Mouse (Mus musculus) left cerebral cortex, postnatal 4 days (tissue): Measurements from ENCODE around the gene Tnnc2. TPM values are rescaled to one million over a fixed set of nuclear protein-coding genes. Genes with fewer than 3 reads are reported as not detected.

ENCODE experiments used
- DNase-seq: peaks from one replicate; pipeline ENCODE4 v3.0.0-alpha.2; 2022
- intact Hi-C: fragments of 180-260 bp; cut with DNase I; formaldehyde crosslinking; loops from one replicate; pipeline ENCODE4 v1.15.1; 2025
- total RNA-seq, 2 experiments: library from RNA; stranded (reverse); gene quantifications; 2 replicates each; pipeline ENCODE4 v1.2.3; 2021

Tnnc2 gene
- total RNA-seq, 2 experiments from 2014 or later: not detected

- DNase-seq: no peak
- intact Hi-C loops: no loop called here
Measured at GRCm38 (mm10) chr2:164748191-164748590, 31.6 kb downstream of the Tnnc2 start.

DNA sequence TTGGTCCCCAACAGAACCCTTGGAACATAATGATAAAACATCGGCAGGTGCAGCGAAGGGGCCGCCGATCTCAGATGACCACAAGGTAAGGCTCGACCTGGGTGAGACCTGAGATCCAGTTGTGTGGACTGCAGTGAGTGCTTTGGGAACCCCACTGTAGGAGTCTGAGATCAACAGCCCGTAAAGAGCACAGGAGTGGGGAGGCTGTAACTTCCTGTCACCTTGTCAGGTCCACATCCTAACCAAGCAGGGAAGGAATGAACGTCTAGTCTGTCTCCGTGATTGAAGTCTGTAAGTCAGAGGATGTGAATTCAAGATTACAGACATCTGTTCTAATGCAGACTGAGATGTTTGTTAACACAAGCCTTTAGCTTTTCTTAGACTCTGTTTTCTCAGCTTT lies 33.1 kb downstream of the Tnnc2 start:
- intact Hi-C loops: no loop called here
- no peak for DNase-seq

DNA sequence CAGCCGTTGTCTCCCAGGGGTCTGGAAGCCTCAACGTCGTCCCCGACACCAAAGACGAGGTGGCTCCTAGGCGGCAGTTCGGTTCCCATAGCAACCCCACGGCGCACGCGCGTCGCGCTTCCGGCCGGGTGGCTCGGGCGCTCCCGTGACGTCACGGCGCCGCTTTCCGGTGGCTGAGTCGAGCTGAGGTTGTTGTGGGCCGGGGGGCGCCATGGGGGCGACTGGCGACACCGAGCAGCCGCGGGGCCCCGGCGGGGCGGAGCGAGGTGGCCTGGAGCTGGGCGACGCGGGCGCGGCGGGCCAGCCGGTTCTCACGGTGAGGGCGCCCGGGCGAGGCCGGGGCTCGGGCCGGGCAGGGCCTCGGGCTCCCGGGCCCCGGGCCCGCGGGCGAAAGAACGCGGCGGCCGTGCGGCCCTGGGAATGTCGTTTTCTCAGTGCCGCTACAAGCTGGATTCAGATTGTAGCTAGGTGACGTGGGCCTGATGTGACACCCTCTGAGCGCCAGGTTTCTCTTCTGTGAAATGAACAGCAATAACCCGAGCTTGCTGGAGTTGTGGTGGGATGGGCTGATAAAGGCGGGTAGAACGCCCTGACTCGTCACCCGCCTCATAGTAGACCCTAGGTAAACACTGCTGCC lies 33.8 kb downstream of the Tnnc2 start, which contains the start of the genes Wfdc3 and Dnttip1:
Gene Wfdc3 (minus strand): TSS at position 89 of the 637 bp plus-strand sequence.
Gene Dnttip1 (plus strand): TSS at position 141 of the 637 bp plus-strand sequence.
- intact Hi-C loops: no loop called here
- DNase-seq: peak; percentile 94

DNA sequence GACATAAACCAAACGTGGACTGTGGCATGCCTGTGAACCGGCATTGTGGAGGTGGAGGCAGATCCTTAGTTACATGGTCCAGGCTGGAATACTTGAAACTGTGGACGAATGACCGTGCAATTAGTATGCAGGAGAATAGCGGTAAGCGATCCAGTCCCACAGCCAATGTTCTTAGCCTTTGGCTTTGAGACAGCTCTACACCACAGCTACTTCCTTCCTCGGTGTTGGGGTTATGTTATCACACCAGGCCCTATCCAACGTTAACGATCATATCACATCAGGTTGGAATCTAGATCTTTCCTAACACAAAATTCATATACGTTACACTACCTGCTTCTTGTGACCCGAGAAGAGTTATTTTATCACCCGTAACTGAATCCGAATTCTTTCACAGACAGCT lies 34.8 kb downstream of the Tnnc2 start:
- intact Hi-C loops: no loop called here

GRCm38 (mm10) chr2:164739876-164740275 lies 39.9 kb downstream of the Tnnc2 start:
- DNase-seq: no peak
- intact Hi-C loops: no loop called here

More for the DNA sequence above, 34.8 kb downstream of the Tnnc2 start:
- no peak for DNase-seq

DNA sequence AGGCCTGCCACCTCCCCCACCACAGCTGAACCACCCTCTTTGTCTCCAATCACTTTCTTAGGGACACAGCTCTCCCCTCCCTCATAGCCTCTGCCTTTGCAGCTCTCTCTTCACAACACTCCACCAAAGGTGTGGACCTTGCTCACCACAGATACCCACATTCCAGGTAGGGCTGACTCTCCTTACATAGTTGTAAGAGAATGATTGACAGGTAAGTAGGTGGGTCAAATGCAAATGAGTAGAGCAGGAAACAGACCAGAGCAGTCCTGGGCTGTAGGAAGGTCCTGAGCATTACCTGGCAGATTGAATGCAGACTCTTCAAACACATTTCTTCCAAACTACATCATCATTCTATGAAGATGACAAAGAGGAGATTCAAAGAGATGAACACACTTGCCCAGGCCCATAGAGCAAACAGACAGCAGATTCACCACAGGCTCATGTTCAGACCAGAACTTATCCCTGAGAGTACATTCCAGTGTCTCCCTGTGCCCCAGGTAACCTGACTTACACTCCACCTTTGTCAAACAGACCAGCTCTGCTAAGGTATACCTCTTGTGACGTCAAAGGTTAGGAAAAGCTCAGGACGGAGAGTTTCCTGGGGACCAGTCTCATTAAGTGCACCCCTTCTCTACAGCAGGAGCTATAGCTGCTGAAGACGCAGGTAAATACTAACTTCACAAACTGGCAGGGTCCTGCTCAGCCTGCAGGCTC lies 42.2 kb downstream of the Tnnc2 start:
- DNase-seq: no peak
- intact Hi-C loops: no loop called here

DNA sequence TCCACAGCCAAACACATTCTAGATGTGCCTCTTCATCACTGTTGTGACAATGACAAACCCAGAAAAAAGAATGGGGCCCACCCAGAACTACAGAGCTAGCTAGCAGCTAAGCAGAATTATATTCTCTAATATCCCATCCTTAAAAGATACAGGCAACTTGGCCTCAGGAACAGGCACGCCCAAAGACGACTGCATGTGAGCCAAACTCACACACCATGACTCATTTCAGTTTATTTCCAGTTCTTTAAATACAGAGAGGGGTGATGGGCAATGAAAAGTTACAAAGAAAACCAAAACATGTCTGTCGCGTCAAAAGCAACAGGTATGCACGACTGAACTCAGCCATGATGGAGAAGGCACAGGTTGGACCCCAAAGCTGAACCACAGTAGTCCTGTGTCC lies 44.3 kb downstream of the Tnnc2 start:
- DNase-seq: no peak
- intact Hi-C loops: no loop called here

DNA sequence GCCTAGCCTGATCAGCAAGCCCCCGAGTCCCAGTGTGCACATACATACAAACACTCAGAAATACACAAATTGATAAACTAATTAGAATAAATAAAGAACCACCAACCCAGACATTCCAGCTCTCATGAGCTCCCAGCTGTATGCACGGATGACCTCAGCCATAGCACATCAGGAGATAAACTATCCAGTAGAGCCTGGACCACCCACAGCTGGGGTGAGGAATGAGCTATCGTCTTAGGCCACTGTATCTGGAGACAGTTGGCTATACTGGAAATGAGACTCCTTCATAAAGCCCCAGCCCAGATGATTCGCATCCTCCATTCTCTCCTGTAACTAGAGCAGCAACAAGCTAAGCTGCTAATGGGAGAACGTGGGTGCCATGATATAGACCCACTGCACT lies 44.9 kb downstream of the Tnnc2 start:
- intact Hi-C loops: no loop called here
- no peak for DNase-seq

- intact Hi-C loops: no loop called here
Measured at GRCm38 (mm10) chr2:164733259-164733658, 46.5 kb downstream of the Tnnc2 start.

DNA sequence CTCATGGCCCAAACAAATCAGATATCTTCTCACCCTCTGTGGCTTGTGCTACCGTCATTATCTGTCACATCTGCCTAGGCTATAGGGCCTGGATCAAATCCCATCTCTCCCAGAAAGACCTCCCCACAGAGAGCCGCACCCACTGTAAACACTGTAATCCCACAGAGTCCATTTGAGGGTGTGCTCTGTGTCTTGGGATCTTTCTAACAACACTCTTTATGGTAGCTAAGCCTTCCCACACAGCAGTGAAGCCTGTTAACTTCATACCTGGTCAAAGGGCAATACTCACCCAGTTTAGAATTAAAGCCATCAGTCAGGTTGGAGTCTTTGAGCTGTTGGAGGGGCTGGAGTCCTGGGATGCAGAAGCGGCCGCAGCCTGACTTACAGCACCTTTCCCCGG lies 48.0 kb downstream of the Tnnc2 start:
- intact Hi-C loops: no loop called here
- DNase-seq: no peak

More at GRCm38 (mm10) chr2:164733259-164733658, 46.5 kb downstream of the Tnnc2 start:
- DNase-seq: no peak

Other genes with a start within 250 kb of the Tnnc2 start
- 1 to 10 TPM in 1 of 2 experiments, not detected in 1; 2.1 TPM for gene Wfdc2, start 217.6 kb downstream of the Tnnc2 start, total RNA-seq
- gene Spint3, start 206.5 kb downstream of the Tnnc2 start, total RNA-seq: not detected
- gene Wfdc6a, start 194.5 kb downstream of the Tnnc2 start, total RNA-seq: not detected
- gene Eppin, start 186.4 kb downstream of the Tnnc2 start, total RNA-seq: not detected
- gene Wfdc6b, start 166.4 kb downstream of the Tnnc2 start, total RNA-seq: under 1 TPM in 1 of 2 experiments, not detected in 1; 0.40 TPM
- not detected for gene Wfdc8, start 166.3 kb downstream of the Tnnc2 start, total RNA-seq
- gene Wfdc16, start 141.2 kb downstream of the Tnnc2 start, total RNA-seq: not detected
- gene Wfdc10, start 123.9 kb downstream of the Tnnc2 start, total RNA-seq: not detected
- gene Wfdc9, start 123.4 kb downstream of the Tnnc2 start, total RNA-seq: not detected
- not detected for gene Wfdc11, start 105.9 kb downstream of the Tnnc2 start, total RNA-seq
- gene Wfdc13, start 94.9 kb downstream of the Tnnc2 start, total RNA-seq: not detected
- not detected for gene Spint4, start 81.5 kb downstream of the Tnnc2 start, total RNA-seq
- not detected for gene Spint5, start 64.7 kb downstream of the Tnnc2 start, total RNA-seq
- 1 to 10 TPM in 1 of 2 experiments, under 1 TPM in 1; 0.60 to 1.1 TPM for gene Wfdc3, start 34.0 kb downstream of the Tnnc2 start, total RNA-seq
- gene Dnttip1, start 34.0 kb downstream of the Tnnc2 start, total RNA-seq: 10 to 100 TPM; 35.8 to 38.1 TPM
- gene Ube2c, start 10.1 kb downstream of the Tnnc2 start, total RNA-seq: 10 to 100 TPM; 10.8 to 14.3 TPM
- gene Snx21, start 5.9 kb upstream of the Tnnc2 start, total RNA-seq: 10 to 100 TPM; 52.8 to 56.9 TPM
- 10 to 100 TPM; 20.6 to 20.8 TPM for gene Acot8, start 24.9 kb upstream of the Tnnc2 start, total RNA-seq
- 1 to 10 TPM; 6.9 to 8.0 TPM for gene Zswim3, start 25.1 kb upstream of the Tnnc2 start, total RNA-seq
- 10 to 100 TPM; 17.5 to 17.8 TPM for gene Zswim1, start 42.7 kb upstream of the Tnnc2 start, total RNA-seq
- gene Spata25, start 48.6 kb upstream of the Tnnc2 start, total RNA-seq: 1 to 10 TPM; 1.1 to 1.2 TPM
- 10 to 100 TPM; 56.8 to 62.2 TPM for gene Ctsa, start 52.9 kb upstream of the Tnnc2 start, total RNA-seq
- gene Neurl2, start 53.5 kb upstream of the Tnnc2 start, total RNA-seq: 1 to 10 TPM; 5.1 to 5.6 TPM
- gene Pltp, start 77.7 kb upstream of the Tnnc2 start, total RNA-seq: 10 to 100 TPM; 63.5 to 71.3 TPM
- 10 to 100 TPM; 53.9 to 61.4 TPM for gene Pcif1, start 99.3 kb upstream of the Tnnc2 start, total RNA-seq
- 10 to 100 TPM; 30.0 to 31.2 TPM for gene Zfp335, start 131.8 kb upstream of the Tnnc2 start, total RNA-seq
- 1 to 10 TPM; 2.1 to 2.3 TPM for gene Mmp9, start 160.8 kb upstream of the Tnnc2 start, total RNA-seq
- 100 to 1,000 TPM; 158 to 181 TPM for gene Slc12a5, start 180.8 kb upstream of the Tnnc2 start, total RNA-seq